Mouse (Mus musculus) stomach, embryonic 16.5 days (tissue): ENCODE measurements around the gene Bscl2. TPM values are rescaled to one million over a fixed set of nuclear protein-coding genes. Genes with fewer than 3 reads are reported as not detected.

Source experiments
- ATAC-seq: fragments of 200-750 bp; cut with Nextera tagmentation; 2 replicates; pipeline ENCODE4 v1.8.0; 2017; ENCODE audit warnings: moderate number of reproducible peaks, moderate TSS enrichment; ENCODE audit not compliant: insufficient read depth, low FRiP score
- H3K27ac ChIP-seq: fragments of 300-500 bp; sonication (generic); 2 replicates; pipeline ENCODE4 v1.5.1; 2014; ENCODE audit warnings: low read length
- H3K27me3 ChIP-seq: fragments of 300-500 bp; sonication (generic); 2 replicates; pipeline ENCODE4 v1.6.1; 2014; ENCODE audit warnings: low read length, control low read depth, mixed read lengths; ENCODE audit not compliant: control insufficient read depth, insufficient read depth
- H3K36me3 ChIP-seq: fragments of 300-500 bp; sonication (generic); 2 replicates; pipeline ENCODE4 v1.6.1; 2014; ENCODE audit warnings: low read length; ENCODE audit not compliant: control insufficient read depth, insufficient read depth
- H3K4me1 ChIP-seq: fragments of 300-500 bp; sonication (generic); 2 replicates; pipeline ENCODE4 v1.6.1; 2014; ENCODE audit warnings: low read length, control low read depth, mixed read lengths; ENCODE audit not compliant: control insufficient read depth, insufficient read depth
- H3K4me2 ChIP-seq: fragments of 300-500 bp; sonication (generic); 2 replicates; pipeline ENCODE4 v1.6.1; 2014; ENCODE audit warnings: low read depth, low read length, mixed read lengths
- H3K4me3 ChIP-seq: fragments of 300-500 bp; sonication (generic); replicated peaks from 2 replicates; pipeline ENCODE4 v1.5.1; 2014; ENCODE audit warnings: mild to moderate bottlenecking, low read length
- H3K9ac ChIP-seq: fragments of 300-500 bp; sonication (generic); 2 replicates; pipeline ENCODE4 v1.6.1; 2014; ENCODE audit warnings: low read length
- H3K9me3 ChIP-seq: fragments of 300-500 bp; sonication (generic); replicated peaks from 2 replicates; pipeline ENCODE4 v1.6.1; 2016; ENCODE audit warnings: low read length, control low read depth; ENCODE audit not compliant: control insufficient read depth
- WGBS: fragments of 180-500 bp; shearing (Covaris S2); extraction: QIAGEN DNeasy Blood & Tissue Kit; methylation state at CpG from one replicate; pipeline ENCODE4 v1.1.7; 2014; 5-methylcytosine and 5-hydroxymethylcytosine counted together
- polyA plus RNA-seq: library from polyadenylated mRNA; unstranded; fragments of >200 nt; fragmentation: Nextera tagmentation; extraction: Ambion mirVana; gene quantifications from 2 replicates; pipeline ENCODE4 v1.2.1, GENCODE M21; 2015

Gene Bscl2
- polyA plus RNA-seq, 1 experiment from 2014 or later, result 54.1 TPM

DNA sequence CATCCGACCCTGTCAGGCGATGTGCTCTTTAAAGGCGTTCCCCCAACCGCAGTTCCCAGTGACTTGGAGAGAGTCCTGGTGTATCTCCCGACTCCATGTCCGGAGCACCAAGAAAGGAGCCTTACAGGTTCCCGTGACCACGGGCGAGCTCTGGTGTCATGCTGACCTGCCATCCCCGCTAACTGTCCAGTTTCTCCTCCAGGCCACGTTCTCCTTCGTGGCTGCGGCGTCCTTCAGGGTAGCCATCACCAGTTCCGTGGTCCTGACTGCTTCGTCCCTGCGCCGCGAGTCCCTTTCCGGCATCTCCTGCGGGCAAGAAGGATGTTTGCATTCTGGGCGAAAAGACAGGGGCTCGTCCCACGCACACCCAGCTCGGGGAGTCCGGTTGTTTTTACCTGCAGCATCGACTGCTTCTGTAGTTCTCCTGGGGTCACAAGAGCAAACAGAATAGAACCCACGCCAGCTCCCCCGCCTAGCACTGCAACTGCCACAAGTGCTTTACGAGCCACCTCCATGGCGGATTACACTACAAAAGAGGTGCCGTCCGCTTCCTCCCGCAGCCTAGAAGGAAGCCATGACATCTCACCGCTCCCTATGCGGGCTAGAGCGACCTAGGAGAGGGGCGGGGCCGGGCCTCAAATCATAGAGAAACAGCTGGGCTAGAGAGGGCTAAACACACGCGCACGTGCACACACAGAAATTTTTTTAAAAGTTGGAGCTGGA lies 43.2 kb downstream of the Bscl2 start, which contains the start of gene Uqcc3:
TSS of gene Uqcc3 (minus strand) at position 613 of the 723 bp plus-strand sequence.
- Histone ChIP-seq H3K9me3 (no peaks in the 10 kb centered on the region), H3K27ac (peak within 1 kb of the TSS; percentile 86), H3K36me3 (peaks cover 6% of the 10 kb centered on the region; the same call in 1 of the 2 replicates), H3K4me1 (peaks cover 8% of the 10 kb centered on the region; the same call in 1 of the 2 replicates), H3K4me3 (peak within 1 kb of the TSS; percentile 87), H3K4me2 (peak within 1 kb of the TSS; percentile 79), H3K27me3 (no peaks in the 10 kb centered on the region), H3K9ac (peak within 1 kb of the TSS; percentile 91)
- under 1% methylated on average over 42 of the region's 42 CpGs for WGBS
- ATAC-seq, result peak; percentile 95

DNA sequence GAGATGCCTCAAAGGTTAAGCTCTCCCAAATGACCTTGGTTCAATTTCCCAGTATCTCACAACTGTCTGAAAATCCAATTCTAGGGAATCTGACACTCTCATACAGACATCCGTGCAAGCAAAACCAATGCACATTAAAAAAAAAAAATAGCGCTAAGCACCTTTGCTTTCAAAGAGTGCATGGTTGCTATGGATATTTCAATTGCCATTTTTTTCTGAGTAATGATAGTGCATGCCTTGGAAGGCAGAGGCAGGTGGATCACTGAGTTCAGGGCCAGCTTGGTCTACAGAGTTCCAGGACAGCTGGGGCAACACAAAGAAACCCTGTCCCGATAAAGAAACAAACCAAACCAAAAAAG lies 43.7 kb downstream of the Bscl2 start:
- WGBS, result 12% methylated on average over 3 of the region's 3 CpGs
- no peaks in the 10 kb centered on the region for H3K27me3 ChIP-seq
- no peaks in the 10 kb centered on the region for H3K9me3 ChIP-seq
- peak overlapping the region; percentile 87 for H3K4me3 ChIP-seq
- peaks cover 8% of the 10 kb centered on the region; the same call in 1 of the 2 replicates for H3K4me1 ChIP-seq
- H3K36me3 ChIP-seq, result peaks cover under 1% of the 10 kb centered on the region; the same call in 1 of the 2 replicates
- H3K9ac ChIP-seq, result peak overlapping the region; percentile 91
- no peak overlapping the region for H3K27ac ChIP-seq
- ATAC-seq, result no peak
- peak overlapping the region; percentile 79 for H3K4me2 ChIP-seq

DNA sequence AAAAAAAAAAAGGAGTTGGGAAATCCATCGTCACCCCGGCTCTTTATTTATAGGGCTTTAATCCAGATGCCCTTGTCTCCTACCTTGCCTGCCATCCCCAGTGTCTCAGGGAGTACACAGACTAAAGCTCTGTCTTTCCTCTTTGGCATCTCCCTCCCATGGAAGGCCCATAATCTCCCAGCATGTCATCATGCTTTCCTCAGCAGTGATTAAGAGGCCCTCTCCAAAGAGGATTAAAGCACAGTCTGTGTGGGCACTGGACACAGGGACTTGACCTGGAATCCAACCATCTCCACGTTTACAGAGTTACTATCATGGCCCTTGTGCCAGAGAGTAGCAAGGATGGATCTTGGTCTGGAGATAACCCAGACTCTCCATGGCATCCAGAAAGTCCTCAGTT lies 46.3 kb downstream of the Bscl2 start, which contains the start of the genes Lbhd1 and Gm49403:
TSS of gene Lbhd1 (plus strand) at position 117 of the 400 bp plus-strand sequence.
TSS of gene Gm49403 (plus strand) at position 315 of the 400 bp plus-strand sequence.
- H3K9me3 ChIP-seq, result no peaks in the 10 kb centered on the region
- H3K9ac ChIP-seq, result no peak within 1 kb of the TSS
- H3K27me3 ChIP-seq, result no peaks in the 10 kb centered on the region
- H3K4me3 ChIP-seq, result no peak within 1 kb of the TSS
- H3K4me2 ChIP-seq, result no peak within 1 kb of the TSS
- no peak for ATAC-seq
- no peaks in the 10 kb centered on the region for H3K36me3 ChIP-seq
- 79% methylated on average over 3 of the region's 3 CpGs for WGBS
- H3K27ac ChIP-seq, result no peak within 1 kb of the TSS
- H3K4me1 ChIP-seq, result peaks cover 14% of the 10 kb centered on the region

DNA sequence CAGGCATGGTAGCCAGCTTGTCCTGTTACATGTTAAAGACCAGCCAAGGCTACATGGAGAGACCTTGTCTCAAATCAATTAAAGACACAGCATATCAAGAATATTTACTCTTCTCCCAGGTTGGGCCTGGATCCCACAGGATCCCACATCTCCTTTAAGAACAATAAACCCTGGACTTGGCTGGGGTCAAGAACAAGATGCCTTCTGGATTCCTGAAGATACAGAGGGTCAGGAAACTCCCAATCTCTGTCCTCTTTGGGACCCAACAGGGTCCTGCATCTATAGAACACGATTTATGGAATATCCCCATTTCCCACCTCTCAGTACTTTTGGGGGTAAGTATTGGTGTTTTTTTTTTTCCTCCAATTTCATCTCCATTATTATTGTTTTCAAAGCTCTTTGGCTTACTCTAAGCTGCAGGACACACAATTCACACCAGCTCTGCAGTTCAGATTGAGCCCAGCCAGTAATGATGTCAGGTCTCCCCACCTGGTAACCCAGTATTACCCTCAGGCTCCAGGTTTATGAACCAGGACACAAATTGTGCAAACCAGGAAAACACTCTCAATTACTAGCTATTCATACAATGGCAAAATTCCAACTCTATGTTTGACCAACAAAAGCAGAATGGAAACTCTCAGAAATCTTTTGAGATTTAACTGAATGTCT lies 49.8 kb downstream of the Bscl2 start:
- peak overlapping the region; percentile 83; the same call in 1 of the 2 replicates for H3K4me2 ChIP-seq
- H3K9ac ChIP-seq, result no peak overlapping the region
- 46% methylated on average over 1 of the region's 1 CpGs for WGBS
- ATAC-seq, result no peak
- peaks cover 13% of the 10 kb centered on the region for H3K4me1 ChIP-seq
- H3K27me3 ChIP-seq, result no peaks in the 10 kb centered on the region
- no peaks in the 10 kb centered on the region for H3K9me3 ChIP-seq
- no peak overlapping the region for H3K4me3 ChIP-seq
- no peaks in the 10 kb centered on the region for H3K36me3 ChIP-seq
- peak overlapping the region; percentile 86 for H3K27ac ChIP-seq

DNA sequence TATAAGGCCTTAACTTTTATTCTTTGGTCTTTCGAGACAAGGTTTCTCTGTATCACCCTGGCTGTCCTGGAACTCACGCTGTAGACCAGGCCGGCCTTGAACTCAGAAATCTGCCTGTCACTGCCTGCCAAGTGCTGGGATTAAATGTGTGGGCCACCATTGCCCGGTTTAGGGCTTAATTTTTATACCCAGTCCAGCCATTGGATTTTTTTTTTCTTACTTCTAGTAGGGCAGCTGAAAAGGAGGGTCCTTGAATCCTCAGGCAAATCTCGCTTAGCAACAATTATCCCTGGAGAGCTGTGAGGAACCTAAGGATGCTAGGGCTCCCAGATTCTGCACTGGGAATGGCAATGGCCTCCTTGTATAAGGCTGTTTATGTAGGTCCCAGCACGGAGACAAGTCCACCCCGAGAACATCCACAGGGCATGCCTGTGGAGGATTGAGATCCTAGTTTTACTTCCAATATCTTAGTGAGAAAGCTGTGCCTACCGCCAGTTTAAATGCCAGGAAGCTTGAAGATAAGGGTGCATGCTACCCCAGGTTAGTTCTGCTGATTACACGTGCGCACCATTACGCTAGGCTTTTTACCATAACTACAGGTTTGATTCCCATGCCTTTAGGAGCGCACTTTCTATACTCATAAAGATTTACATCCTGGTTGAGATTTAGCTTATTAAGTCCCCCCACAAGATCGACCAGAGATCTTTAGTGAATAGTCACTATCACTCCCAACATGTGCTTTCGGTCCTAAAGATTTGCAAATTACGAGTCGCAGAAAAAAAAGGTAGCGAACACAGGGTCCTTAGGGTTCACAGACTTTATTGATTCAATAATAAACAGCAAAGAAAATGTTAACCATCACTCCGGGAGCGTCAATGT lies 50.6 kb downstream of the Bscl2 start:
- H3K4me2 ChIP-seq, result peak overlapping the region; percentile 83
- H3K4me1 ChIP-seq, result peaks cover 13% of the 10 kb centered on the region
- no peaks in the 10 kb centered on the region for H3K9me3 ChIP-seq
- H3K36me3 ChIP-seq, result no peaks in the 10 kb centered on the region
- peak overlapping the region; percentile 86 for H3K27ac ChIP-seq
- ATAC-seq, result no peak
- 13% methylated on average over 19 of the region's 19 CpGs for WGBS
- H3K4me3 ChIP-seq, result peak overlapping the region; percentile 74
- no peaks in the 10 kb centered on the region for H3K27me3 ChIP-seq
- peak overlapping the region; percentile 87 for H3K9ac ChIP-seq

DNA sequence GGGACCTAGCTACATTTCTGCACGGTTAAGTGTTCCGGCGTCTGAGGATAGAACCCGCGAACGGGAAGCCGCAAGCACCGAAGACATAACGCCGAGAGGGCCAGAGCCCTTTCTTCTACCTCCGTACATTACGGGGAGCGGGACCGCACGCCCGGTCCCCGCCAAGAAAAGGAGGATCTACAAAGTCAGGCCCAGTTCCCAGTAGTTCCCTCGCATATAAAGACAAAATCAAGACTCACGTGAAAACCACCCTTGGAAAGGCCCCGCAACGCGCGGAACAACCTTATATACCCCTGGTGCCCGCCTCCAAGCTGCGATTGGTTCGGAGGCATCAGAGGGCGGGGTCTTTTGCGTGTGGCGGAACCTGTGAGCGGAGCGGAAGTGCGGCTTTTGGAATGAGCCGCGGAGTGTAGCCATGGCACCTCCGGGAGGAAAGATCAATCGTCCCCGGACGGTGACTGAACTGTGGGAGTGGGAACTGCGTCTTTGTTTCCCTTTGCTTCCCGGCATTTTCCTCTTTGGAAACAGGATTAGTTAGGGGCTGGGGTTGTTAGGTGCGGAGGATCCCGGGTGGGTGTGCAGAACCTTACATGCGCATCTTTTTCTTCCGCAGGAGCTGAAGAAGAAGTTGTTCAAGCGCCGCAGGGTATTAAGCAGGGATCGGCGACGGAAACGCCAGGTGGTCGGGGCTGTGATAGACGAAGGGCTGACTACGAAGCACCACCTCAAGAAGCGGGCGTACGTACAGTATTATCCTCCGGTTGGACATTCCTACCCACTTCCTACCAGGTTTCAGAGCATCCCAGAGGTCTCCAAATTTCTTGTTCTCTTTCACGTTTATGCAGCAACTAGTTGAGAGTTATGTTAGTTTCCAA lies 51.5 kb downstream of the Bscl2 start, which contains the start of the genes 1810009A15Rik and Gm49416:
TSS of gene 1810009A15Rik (plus strand) at position 343 of the 875 bp plus-strand sequence.
TSS of gene Gm49416 (plus strand) at position 416 of the 875 bp plus-strand sequence.
- Histone ChIP-seq H3K9me3 (no peaks in the 10 kb centered on the region), H3K27ac (peak within 1 kb of the TSS; percentile 86), H3K9ac (peak within 1 kb of the TSS; percentile 87), H3K27me3 (no peaks in the 10 kb centered on the region), H3K36me3 (no peaks in the 10 kb centered on the region), H3K4me2 (peak within 1 kb of the TSS; percentile 83), H3K4me3 (peak within 1 kb of the TSS; percentile 74), H3K4me1 (peaks cover 17% of the 10 kb centered on the region)
- under 1% methylated on average over 58 of the region's 58 CpGs for WGBS
- peak; percentile 95 for ATAC-seq

DNA sequence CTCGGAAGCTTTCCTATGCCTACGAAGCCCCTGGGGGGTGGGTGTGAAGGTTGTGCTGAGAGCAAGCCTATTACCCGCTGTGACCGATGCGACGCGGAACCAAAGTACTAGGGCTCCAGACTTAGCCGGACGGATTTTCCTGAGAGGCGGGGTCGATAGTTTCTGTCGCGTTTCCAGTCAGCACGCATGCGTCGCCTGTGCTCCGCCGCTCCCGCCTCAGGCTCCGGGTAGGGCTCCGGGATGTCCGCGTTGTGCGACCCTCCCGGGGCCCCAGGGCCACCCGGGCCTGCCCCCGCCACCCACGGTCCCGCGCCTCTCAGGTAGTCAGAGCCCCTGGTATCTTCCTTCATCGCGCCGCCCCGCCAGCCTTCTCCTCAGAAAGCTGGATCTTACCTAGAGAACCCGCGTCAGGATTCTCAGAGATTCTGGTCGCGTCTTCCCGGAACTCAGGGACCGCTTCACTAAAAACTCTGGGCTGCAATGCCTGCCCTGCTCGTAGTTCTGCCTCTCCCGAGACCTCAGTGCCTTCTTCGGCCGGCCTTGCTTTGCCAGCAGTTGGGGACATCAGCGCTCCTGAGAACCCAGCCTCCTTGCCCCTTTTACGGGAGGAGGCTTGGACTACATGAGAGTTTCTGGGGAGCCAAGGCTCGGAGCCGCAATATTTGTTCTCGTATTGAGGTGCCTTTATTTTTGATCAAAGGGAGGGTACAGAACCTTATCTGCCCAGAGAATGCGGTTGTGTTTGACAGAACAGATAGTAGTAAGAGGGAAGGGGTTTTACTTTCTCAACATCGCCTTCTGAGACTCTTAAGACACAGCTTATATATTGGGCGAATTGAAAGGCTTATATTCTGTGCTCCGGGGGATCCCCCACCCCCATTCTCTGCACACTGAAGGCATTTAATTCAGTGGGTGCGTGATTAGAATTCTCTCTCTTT lies 55.8 kb downstream of the Bscl2 start, which contains the start of gene Ints5:
TSS of gene Ints5 (plus strand) at position 177 of the 938 bp plus-strand sequence.
- peaks cover 19% of the 10 kb centered on the region for H3K4me1 ChIP-seq
- peak within 1 kb of the TSS; percentile 90 for H3K27ac ChIP-seq
- H3K27me3 ChIP-seq, result no peaks in the 10 kb centered on the region
- WGBS, result 2% methylated on average over 54 of the region's 54 CpGs
- H3K4me3 ChIP-seq, result peak within 1 kb of the TSS; percentile 92
- H3K36me3 ChIP-seq, result 0 out of 2 replicates have a peak, but pooled peaks cover 6% of the 10 kb centered on the region
- H3K4me2 ChIP-seq, result peak within 1 kb of the TSS; percentile 81
- peak within 1 kb of the TSS; percentile 98 for H3K9ac ChIP-seq
- ATAC-seq, result peak; percentile 38
- H3K9me3 ChIP-seq, result no peaks in the 10 kb centered on the region
